Mouse (Mus musculus) kidney, adult 2 months (tissue): Measurements from ENCODE around the gene Dsp. TPM values are rescaled to one million over a fixed set of nuclear protein-coding genes. Genes with fewer than 3 reads are reported as not detected.

Source experiments
- DNase-seq: peaks from one replicate; pipeline ENCODE4 v3.0.0; 2021
- H3K27ac ChIP-seq: fragments of 200-500 bp; 2 replicates; pipeline ENCODE4 v1.5.1; 2012; ENCODE audit warnings: low read depth, low read length, control low read depth, inconsistent platforms; ENCODE audit not compliant: insufficient read depth
- H3K27me3 ChIP-seq: fragments of 200-500 bp; replicated peaks from 2 replicates; pipeline ENCODE4 v1.6.1; 2012; ENCODE audit warnings: mild to moderate bottlenecking, moderate library complexity, low read length, inconsistent platforms; ENCODE audit not compliant: control insufficient read depth, insufficient read depth
- H3K36me3 ChIP-seq: fragments of 200-500 bp; 2 replicates; pipeline ENCODE4 v1.6.1; 2012; ENCODE audit warnings: mild to moderate bottlenecking, moderate library complexity, low read length, inconsistent platforms; ENCODE audit not compliant: control insufficient read depth, insufficient read depth
- H3K4me1 ChIP-seq: fragments of 200-500 bp; 2 replicates; pipeline ENCODE4 v1.6.1; 2011; ENCODE audit warnings: low read length; ENCODE audit not compliant: control insufficient read depth, insufficient read depth
- H3K4me3 ChIP-seq: fragments of 200-500 bp; 2 replicates; pipeline ENCODE4 v1.5.1; 2011; ENCODE audit warnings: mild to moderate bottlenecking, low read depth, low read length, control low read depth; ENCODE audit not compliant: insufficient read depth
- CTCF ChIP-seq: fragments of 200-500 bp; conservative IDR thresholded peaks from 2 replicates; pipeline ENCODE4 v1.5.1; 2011; ENCODE audit warnings: low read depth, mild to moderate bottlenecking, control low read depth, low read length, moderate library complexity, mixed read lengths; ENCODE audit not compliant: insufficient read depth, insufficient read length
- POLR2A ChIP-seq: fragments of 200-500 bp; IDR thresholded peaks from one replicate; pipeline ENCODE4 v1.6.1; 2011; ENCODE audit warnings: low read depth, low read length, control low read depth
- WGBS: fragments of 180-500 bp; shearing (Covaris S2); methylation state at CpG from one replicate; pipeline ENCODE4 v1.1.7; 2018; 5-methylcytosine and 5-hydroxymethylcytosine counted together
- polyA plus RNA-seq: library from polyadenylated mRNA; depleted of rRNA; stranded (reverse); fragments of >200 nt; gene quantifications from 2 replicates; pipeline ENCODE4 v1.2.3, GENCODE M21; 2012

The Dsp gene
- polyA plus RNA-seq, 1 experiment: 5.1 TPM

- Histone ChIP-seq H3K27ac (no peak overlapping the region), H3K4me1 (no peaks in the 10 kb centered on the region), H3K4me3 (no peak overlapping the region), H3K27me3 (no peaks in the 10 kb centered on the region), H3K36me3 (no peaks in the 10 kb centered on the region)
- WGBS: 93% methylated on average over 3 of the region's 3 CpGs
- TF ChIP-seq POLR2A (no peak), CTCF (no peak)
- DNase-seq: no peak
These were observed 16.0 kb downstream of the Dsp start for GRCm38 (mm10) chr13:38167056-38167455.

GRCm38 (mm10) chr13:38170707-38171144 lies 19.6 kb downstream of the Dsp start:
- TF ChIP-seq POLR2A (no peak), CTCF (no peak)
- Histone ChIP-seq H3K36me3 (no peaks in the 10 kb centered on the region), H3K4me3 (no peak overlapping the region), H3K4me1 (no peaks in the 10 kb centered on the region), H3K27ac (no peak overlapping the region), H3K27me3 (no peaks in the 10 kb centered on the region)
- peak; percentile 80 for DNase-seq
- WGBS: 25% methylated on average over 4 of the region's 4 CpGs

GRCm38 (mm10) chr13:38193406-38193805 lies 42.3 kb downstream of the Dsp start:
- H3K4me3 ChIP-seq: no peak overlapping the region
- H3K27me3 ChIP-seq: no peaks in the 10 kb centered on the region
- no peak overlapping the region for H3K27ac ChIP-seq
- H3K4me1 ChIP-seq: no peaks in the 10 kb centered on the region
- 66% methylated on average over 10 of the region's 10 CpGs for WGBS
- H3K36me3 ChIP-seq: peaks cover 4% of the 10 kb centered on the region
- TF ChIP-seq POLR2A: no peak
- TF ChIP-seq CTCF: no peak
- DNase-seq: no peak

GRCm38 (mm10) chr13:38201413-38201812 lies 50.3 kb downstream of the Dsp start:
- Histone ChIP-seq H3K4me1 (no peaks in the 10 kb centered on the region), H3K27ac (no peak overlapping the region), H3K36me3 (no peaks in the 10 kb centered on the region), H3K4me3 (no peak overlapping the region), H3K27me3 (no peaks in the 10 kb centered on the region)
- 67% methylated on average over 6 of the region's 6 CpGs for WGBS
- no peak for DNase-seq
- no peak for TF ChIP-seq POLR2A
- TF ChIP-seq CTCF: no peak

GRCm38 (mm10) chr13:38204171-38204570 lies 53.1 kb downstream of the Dsp start:
- H3K4me1 ChIP-seq: peaks cover 3% of the 10 kb centered on the region
- DNase-seq: no peak
- no peak overlapping the region for H3K4me3 ChIP-seq
- 67% methylated on average over 4 of the region's 4 CpGs for WGBS
- H3K27me3 ChIP-seq: no peaks in the 10 kb centered on the region
- no peak overlapping the region for H3K27ac ChIP-seq
- no peak for TF ChIP-seq POLR2A
- TF ChIP-seq CTCF: no peak
- no peaks in the 10 kb centered on the region for H3K36me3 ChIP-seq

- Histone ChIP-seq H3K36me3 (no peaks in the 10 kb centered on the region), H3K27me3 (no peaks in the 10 kb centered on the region), H3K27ac (peak within 1 kb of the TSS; percentile 65; the same call in 1 of the 2 replicates), H3K4me1 (peaks cover 3% of the 10 kb centered on the region), H3K4me3 (peak within 1 kb of the TSS; percentile 90)
- under 1% methylated on average over 59 of the region's 59 CpGs for WGBS
- DNase-seq: peak; percentile 94
- peak; percentile 75 for TF ChIP-seq POLR2A
- no peak for TF ChIP-seq CTCF
These were observed 53.8 kb downstream of the Dsp start, which contains the start of gene Snrnp48 for GRCm38 (mm10) chr13:38204702-38205482. TSS of gene Snrnp48 (plus strand) at chr13:38204938.

GRCm38 (mm10) chr13:38211122-38211521 lies 60.0 kb downstream of the Dsp start:
- H3K27ac ChIP-seq: no peak overlapping the region
- H3K27me3 ChIP-seq: no peaks in the 10 kb centered on the region
- peaks cover 3% of the 10 kb centered on the region for H3K4me1 ChIP-seq
- WGBS: 93% methylated on average over 5 of the region's 5 CpGs
- TF ChIP-seq POLR2A: no peak
- DNase-seq: no peak
- H3K4me3 ChIP-seq: no peak overlapping the region
- peaks cover 1% of the 10 kb centered on the region for H3K36me3 ChIP-seq

- H3K27ac ChIP-seq: no peak overlapping the region
- H3K4me3 ChIP-seq: no peak overlapping the region
- H3K4me1 ChIP-seq: no peaks in the 10 kb centered on the region
- H3K36me3 ChIP-seq: peaks cover 14% of the 10 kb centered on the region
- DNase-seq: no peak
- no peaks in the 10 kb centered on the region for H3K27me3 ChIP-seq
- WGBS: 97% methylated on average over 3 of the region's 3 CpGs
- no peak for TF ChIP-seq CTCF
- TF ChIP-seq POLR2A: no peak
These were observed 67.6 kb downstream of the Dsp start for GRCm38 (mm10) chr13:38218686-38219085.
